Mouse (Mus musculus): ENCODE measurements at regions not wholly inside any gene's neighbourhood (a gene's known extent, or its start where the extent isn't known, plus 50 kb on each side); places are given as distances from the start of the nearest gene placed in this dataset.
"Not testable (repeated sequence)": the region's sequence is repeated elsewhere in the genome, so short reads cannot be mapped to it uniquely, and the experiment has no call there.

DNA sequence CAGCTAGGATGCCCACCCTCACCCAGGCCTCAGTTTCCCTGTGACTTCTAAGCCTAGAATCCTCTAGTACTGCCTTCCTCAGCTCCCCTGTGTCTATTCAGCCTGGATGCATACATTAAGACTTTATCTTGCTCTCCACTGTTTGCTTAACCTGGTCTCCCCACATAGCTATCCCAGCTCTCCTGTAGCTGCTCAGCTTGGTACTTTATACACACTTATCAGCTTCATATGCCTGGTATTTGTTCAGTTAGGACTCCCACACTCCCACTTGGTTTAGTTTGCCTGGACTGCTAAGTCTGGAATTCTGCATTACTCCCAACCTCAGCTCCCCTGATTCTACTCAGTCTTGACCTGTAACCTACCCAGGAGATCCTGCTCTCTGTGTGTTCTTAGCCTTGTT, 147.7 kb downstream of the Tmem121 start:
- no peak for DNase-seq (ENCODE audit: low read depth, low spot score)

DNA sequence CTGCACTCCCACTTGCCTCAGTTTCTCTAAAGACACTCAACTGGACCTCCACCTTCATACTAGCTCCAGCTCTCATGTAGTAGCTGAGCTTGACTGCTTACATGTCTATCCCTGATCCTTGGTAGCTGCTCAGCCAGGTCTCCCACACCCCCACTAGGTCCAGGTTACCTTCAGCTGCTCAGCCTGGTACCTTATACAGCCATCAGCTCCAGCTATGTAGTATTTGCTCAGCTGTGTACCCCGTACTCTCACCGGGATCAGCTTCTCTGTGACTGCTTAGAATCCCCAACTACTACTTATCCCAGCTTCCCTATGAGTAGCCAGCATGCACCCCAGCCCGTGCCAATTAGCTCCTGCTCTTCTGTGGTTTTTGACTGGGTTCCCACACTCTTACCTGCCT, 148.1 kb downstream of the Tmem121 start:
- DNase-seq (ENCODE audit: low read depth, low spot score) = not testable (repeated sequence)

DNA sequence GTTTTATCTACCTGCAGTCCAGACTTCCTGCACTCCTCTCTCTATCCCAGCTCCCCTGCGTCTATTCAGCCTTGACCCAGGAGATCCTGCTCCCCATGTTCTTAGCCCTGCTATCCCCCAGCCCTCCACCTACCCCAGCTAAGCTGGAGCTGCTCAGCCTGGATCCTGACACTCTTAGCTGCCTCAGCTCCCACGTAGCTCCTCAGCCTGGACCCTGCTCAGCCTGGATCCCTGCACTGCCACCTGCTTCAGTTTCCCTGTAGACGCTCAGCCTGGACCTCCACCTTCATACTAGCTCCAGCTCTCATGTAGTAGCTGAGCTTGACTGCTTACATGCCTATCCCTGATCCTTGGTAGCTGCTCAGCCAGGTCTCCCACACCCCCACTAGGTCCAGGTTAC, 151.5 kb downstream of the Tmem121 start:
- no peak for DNase-seq (ENCODE audit: low read depth, low spot score)

DNA sequence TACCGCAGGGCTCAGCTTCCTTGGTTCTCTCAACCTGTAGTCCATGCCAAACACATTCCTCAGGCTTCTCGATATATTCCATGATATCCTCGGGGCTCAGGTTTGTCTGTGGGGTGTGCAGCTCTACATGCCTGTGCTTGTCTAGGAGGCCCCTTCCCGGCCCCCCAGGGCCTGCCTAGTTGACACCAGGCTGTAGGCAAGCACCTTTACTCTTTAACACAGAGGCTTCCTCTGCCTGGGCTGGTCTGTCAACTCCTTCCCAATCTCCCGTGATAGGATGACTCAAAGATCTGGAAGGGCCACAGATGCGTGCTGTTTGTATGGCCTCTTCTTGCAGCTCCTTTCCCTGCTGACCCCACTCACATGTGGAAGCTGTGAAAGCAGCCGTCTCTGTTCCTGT, 150.4 kb upstream of the Adam6b start:
- no peak for DNase-seq (ENCODE audit: low read depth, low spot score)

DNA sequence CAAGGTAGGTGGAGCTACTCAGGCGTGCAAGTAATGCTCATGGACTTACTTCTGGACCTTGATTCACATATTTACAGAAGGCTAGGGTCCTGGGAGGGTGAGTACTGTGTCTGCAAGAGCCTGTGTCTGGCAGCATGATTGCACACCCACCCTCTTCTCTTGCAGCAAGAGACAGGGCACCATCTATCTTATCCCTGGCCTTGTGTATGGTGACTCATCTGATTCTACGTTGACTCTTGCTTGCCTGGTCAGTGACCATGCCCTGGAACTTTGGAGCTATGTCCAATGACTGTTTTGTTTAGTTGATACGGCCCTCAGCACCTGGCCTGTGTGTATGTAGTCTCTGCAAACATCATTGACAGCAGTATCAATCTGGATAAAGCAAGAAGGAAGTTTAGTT, 148.3 kb upstream of the Adam6b start:
- no peak for DNase-seq (ENCODE audit: low read depth, low spot score)

DNA sequence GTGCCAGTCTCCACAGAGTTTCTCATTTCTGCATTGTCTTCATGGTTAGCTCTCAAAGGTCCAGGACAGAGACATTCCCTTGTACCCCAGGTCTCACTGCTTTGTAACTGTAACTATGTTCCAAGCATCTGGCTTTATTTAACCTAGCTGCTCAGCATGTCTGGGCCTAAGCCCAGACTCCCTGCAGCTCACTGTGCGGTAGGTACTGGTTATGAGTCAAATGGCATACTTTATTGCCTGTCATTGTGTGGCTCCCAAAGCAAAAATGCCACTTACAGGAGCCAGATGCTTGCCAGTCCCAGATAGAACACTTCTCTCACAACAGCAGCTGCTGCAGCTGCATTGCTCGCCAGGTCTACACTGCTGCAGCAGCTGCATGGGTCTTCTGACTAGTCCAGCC, 134.2 kb upstream of the Adam6b start:
- no peak for DNase-seq (ENCODE audit: low read depth, low spot score)

DNA sequence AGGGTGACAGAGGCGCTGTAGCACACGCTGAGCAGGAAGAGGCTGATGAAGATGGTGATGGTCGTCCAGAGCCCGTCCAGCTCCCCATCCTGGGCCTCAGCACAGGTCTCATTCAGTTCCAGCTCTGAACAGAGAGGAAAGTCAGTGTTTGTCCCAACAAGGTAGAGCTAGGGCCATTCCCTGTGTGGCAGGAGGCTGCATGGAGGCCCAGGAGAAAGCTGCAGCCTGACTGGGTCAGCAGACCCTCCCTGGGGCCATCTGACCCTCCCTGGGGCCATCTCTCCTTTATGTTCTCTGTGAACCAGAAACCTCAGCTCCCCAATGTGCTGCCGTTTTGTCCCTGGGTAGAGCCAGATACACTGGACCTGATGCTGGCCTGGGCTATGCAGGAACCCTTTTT, 131.2 kb upstream of the Adam6b start:
- DNase-seq (ENCODE audit: low read depth, low spot score) = no peak

DNA sequence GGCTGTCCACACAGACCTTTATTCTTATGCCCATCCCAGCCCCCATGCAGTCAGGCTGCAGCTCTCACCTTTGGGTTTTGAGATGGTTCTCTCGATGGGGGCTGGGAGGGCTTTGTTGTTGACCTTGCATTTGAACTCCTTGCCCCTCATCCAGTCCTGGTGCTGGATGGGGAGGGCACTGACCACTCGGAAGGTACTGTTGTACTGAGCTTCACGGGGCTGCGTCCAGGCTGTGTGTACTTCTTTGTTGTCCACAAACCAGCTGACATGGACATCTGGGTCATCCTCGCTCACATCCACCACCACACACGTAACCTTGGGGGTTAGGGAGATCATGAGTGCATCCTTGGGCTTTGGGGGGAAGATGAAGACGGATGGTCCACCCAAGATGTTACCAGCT, 129.3 kb upstream of the Adam6b start:
- DNase-seq (ENCODE audit: low read depth, low spot score) = no peak

DNA sequence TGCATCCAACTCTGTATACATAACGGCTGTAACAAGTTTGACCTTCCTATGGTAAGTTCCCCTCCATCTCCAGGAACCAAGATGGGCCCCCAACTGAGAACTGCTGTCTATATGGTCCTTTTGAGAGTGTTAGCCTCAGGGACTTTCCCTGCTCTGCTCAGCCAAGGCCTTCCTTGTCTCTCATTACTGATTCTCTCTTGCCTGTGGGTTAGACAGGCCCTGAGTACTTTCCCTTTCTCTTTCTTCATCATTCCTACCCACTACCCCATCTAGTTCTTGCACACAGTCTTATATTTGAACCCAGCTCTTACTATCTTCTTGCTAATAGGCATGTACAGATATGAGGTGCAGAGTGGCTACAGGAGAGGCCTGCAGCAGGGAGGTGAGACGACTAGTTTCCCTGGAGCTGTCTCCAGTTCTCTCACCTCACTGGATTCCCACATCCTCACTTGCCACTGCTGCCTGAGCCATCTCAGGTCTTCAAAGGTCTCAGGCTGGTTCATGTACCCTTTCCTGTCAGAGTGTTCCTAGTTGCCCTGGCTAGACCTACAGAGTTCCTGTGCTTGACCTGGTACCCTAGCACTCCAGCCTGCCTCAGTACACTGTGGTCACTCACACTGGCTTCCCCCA, 126.8 kb upstream of the Adam6b start:
- no peak for DNase-seq (ENCODE audit: low read depth, low spot score)

DNA sequence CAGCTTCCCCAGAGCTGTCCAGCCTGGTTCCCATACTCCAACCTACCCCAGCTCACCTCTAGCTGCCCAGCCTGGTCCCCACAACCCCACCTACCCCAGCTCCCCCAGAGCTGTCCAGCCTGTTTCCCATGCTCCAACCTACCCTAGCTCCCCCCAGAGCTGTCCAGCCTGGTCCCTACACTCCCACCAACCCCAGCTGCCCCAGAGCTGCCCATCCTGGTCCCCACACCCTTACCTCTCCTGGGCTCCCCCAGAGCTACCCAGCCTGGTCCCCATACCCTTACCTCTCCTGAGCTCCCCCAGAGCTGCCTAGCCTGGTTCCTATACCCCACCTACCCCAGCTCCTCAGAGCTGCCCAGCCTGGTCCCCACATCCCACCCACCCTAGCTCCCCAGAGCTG, 125.3 kb upstream of the Adam6b start:
- DNase-seq (ENCODE audit: low read depth, low spot score) = no peak

DNA sequence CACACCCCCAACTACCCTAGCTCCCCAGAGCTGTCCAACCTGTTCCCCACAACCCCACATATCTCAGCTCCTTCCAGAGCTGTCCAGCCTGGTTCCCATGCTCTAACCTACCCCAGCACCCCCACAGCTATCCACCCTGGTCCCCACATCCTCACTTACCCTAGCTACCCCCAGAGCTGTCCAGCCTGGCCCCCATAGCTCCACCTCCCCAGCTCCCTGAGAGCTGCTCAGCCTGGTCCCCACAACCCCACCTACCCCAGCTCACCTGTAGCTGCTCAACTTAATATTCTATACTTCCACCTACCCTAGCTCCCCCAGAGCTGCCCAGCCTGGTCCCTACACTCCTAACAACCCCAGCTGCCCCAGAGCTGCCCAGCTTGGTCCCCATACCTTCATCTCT, 124.9 kb upstream of the Adam6b start:
- no peak for DNase-seq (ENCODE audit: low read depth, low spot score)

DNA sequence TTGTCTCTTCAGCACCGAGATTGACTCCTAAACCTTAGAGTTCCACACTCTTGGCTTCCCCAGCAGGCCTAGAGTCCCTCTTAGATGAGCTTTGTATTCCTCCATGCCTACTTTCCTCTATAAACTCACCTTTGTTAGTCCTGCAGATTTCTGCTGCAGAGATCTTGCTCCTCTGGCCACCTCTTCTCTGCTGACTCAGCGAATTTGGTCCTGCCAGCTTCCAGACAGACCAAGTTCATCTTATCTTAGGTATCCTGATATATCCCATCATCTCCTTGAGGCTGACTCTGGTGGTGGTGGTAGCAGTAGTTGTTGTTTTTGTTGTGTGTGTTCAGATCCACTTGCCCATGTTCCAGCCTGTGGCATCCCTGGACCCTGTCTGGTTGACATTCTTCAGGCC, 123.5 kb upstream of the Adam6b start:
- DNase-seq (ENCODE audit: low read depth, low spot score) = no peak

DNA sequence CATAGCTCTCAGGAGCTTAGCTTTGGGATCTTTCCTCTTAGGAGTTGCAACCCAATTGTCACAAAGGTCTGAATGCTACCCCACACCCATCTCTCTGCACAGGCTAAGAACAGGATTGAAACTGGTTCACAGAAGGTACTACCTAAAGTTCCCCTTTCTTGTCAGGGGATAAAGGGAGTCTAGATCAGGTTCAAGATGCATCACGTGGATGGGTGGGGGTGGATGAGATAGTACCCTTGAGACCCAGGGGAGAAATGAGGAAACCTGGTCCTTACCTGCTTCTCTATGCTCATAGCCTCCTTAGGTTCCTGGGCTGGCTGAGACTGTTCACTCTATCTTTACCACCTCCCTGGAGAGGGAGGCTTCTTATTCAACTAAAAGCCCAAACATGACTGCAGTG, 122.9 kb upstream of the Adam6b start:
- DNase-seq (ENCODE audit: low read depth, low spot score) = no peak

DNA sequence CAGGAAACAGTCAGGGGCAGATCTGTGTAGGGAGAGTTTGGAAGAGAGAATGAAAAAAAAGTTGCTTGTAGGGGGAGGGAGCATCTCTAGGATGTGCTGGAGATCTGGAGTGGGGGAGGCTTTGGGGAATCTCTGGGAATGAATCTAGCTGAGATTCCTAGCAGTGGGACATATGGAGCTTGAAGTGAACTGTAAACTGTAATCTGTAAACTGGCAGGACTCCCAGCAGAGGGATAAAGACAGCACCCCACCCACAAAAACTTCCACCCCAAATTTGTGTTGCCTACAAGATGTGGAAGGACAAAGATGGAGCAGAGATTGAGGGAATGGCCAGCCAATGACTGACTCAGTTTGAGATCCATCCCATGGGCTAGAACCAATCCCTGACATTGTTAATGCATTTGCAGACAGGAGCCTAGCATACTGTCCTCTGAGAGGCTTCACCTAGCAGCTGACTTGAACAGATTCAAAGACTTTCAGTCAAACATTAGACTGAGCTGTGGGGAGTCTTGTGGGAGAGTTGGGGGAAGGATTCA, 87.7 kb upstream of the Adam6b start:
- no peak for DNase-seq (ENCODE audit: low read depth, low spot score)

DNA sequence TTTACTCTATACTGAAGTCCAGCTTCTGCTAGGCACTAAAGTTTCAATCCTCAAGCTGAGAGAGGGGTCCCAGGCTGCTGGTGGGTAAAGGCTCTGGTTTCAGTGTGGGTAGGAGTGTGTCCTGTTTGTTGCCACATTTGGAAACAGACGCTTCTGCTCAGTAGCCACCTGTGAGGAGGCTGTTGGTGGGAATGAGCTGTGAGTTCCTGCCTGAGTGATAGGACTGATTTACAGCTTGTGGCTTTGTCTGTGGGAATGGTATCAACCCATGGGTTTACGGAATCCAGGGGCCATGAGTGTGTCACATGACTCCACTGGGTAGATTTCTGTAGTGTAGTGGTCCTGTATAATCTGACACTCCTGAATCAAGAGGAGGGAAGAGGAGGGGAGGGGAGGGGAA, 86.5 kb upstream of the Adam6b start:
- no peak for DNase-seq (ENCODE audit: low read depth, low spot score)

DNA sequence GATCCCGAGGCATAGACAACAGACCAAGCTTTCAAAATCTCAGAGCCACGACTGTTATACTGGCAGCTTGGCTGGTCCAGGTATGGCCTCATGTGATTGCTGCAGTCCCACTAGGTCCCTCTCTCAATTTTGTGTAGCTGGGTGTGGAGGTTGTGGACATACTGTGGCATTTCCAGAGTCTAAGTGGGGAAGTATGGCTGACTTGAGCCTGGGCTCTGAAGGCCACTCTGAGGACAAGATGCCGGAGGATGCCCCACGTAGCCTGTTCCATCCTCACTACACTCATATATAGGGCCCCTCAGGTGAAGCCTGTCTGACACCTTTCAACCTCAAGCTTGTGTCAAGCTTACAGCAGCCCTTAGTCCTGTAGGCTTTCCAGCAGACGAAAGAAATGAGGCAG, 78.2 kb upstream of the Adam6b start:
- DNase-seq (ENCODE audit: low read depth, low spot score) = no peak

DNA sequence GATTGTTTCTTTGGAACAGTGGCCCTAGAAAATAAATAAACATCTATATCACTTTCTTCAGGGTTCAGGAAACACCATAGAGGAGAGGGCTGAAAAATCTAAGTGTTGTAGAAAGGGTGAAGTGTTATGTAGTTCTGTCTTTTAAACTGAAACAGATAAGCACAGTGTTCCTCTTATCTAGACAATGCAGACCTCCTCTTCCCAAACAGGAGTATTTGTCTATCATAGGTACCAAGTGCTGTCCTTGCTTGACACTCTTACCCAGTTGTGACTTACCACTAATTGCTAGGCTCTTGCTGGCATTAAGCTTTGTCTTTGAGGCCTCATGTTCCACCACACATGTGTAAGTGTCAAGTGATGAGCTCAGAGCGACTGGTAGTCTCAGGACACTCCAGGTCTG, 75.3 kb upstream of the Adam6b start:
- DNase-seq (ENCODE audit: low read depth, low spot score) = no peak

DNA sequence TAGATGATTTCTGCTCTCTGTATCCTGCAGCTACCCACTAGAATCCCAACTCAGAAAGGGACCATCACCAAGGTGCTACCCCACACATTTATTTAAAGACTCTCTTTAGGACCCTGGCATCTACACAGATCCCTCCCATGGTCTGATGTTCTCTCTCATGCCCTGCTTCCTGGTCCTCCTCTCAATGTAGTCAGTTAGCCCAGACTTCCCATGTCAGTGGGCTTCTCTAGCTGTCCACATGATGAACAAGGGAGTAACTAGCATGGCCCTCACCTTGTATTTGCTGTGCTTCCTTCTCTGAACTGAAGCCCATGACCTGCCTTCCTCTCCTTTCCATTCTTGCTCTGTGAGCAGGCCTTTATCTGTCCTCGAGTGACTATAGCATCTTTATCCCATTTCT, 71.8 kb upstream of the Adam6b start:
- no peak for DNase-seq (ENCODE audit: low read depth, low spot score)

DNA sequence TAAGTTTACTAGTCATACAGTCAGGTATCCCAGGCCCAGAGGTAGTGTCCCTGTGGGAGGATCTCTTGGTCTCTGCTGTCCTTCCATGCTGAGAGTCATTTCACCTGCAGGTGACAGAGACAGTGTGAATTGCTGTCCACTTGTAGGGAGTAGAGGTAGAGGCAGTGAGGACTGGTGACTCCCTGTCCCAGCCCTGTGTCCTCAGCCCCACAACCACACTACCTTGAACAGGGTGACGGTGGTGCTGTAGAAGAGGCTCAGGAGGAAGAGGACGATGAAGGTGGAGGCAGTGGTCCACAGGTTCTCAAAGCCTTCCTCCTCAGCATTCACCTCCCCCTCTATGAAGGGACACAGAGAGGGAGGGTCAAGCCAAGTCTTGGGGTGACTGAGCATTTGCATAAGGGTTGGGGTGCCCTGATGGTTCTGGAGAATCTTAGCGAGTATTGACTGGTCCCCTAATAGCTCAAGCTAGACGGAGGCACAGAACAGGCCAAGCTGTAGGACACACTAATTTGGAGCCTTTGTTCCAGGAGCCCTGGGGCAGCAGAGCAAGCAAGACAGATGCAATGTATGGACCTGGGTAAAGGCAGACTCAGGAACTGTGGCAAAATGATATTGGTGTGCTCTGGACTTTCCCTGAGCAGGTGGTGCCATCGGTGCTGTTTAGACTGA, 70.4 kb upstream of the Adam6b start:
- DNase-seq (ENCODE audit: low read depth, low spot score) = no peak

DNA sequence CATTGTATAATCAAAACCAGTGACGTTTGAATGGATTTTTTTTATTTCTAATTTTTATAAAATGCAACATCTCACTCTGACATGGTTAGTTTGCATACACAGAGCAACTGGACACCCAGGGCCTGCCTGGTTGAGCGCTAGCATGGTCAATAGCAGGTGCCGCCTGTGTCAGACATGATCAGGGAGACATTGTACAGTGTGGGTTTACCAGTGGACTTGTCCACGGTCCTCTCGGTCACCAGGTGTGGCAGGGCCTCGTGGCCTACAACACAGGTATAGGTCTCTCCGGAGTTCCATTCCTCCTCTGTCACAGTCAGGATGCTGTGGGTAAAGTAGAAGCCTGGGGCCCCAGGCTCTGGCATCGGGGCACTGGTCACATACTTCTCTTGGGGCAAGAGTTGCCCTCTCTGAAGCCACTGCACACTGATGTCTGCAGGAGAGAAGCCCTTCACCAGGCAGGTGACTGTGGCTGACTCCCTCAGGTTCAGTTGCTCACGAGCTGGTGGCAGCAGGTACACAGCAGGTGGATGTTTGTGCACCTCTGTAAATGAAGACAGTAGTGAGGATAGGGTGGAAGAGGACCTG, 68.5 kb upstream of the Adam6b start:
- no peak for DNase-seq (ENCODE audit: low read depth, low spot score)

DNA sequence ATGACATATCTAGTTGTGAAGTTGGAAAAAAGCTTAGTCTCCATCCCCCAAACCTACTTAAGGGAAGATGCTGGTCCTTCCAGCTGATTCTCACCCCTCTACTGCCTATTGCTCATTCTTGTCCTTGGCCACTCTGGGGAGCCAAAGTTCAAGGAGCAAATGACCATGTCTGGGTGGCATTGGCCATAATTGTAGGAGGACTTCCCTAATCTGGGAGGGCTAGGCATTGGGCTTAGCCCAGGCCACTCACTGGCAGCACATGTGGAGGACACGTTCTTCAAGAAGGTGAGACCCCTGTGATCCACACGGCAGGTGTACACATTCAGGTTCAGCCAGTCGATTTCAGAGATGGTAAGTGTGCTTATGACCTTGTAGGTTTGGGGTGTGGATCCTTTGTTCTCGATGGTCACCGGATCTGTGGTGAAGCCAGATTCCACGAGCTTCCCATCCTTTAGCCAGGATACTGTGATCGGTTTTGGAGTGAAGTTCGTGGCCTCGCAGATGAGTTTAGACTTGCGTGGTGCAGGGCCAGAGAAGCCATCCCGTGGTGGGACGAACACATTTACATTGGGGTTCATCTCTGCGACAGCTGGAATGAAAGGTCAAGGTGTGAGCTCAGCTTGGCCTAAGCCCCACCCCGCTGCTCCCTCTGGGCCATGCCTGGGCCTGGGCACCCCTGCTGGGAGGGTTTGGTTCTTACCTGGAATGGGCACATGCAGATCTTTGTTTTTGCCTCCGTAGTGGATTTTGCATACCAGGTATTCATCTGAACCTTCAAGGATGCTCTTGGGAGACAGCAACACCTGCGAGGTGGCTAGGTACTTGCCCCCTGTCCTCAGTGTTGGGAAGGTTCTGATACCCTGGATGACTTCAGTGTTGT, 67.4 kb upstream of the Adam6b start:
- DNase-seq (ENCODE audit: low read depth, low spot score) = peak; percentile 3

DNA sequence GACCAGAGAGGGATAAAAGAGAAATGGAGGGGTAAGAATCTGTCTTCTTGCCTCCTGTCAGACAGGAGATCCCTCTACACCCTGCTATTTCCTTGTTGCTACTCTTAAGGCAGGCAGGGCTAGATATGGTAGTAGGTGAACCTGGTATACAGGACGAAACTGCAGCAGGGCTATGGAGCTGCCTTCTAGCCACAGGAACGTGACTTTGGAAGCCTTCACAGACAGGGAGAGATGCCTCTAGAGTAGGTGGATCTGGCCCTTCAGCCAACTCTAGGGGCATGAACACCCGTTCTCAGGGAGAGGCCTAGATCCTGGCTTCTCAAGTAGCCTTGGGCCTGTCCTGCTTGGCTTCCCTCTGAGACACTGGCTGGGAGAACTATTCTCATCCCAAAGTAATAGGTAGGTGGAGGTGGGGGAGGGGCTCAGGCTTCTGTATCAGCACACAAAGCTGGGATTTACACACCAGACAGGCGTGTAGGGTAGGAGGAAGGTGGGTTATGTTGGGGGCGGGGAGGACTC, 66.5 kb upstream of the Adam6b start:
- no peak for DNase-seq (ENCODE audit: low read depth, low spot score)
